Mouse (Mus musculus) midbrain, embryonic 14.5 days (tissue): ENCODE measurements around the gene Cisd3. TPM values are rescaled to one million over a fixed set of nuclear protein-coding genes. Genes with fewer than 3 reads are reported as not detected.

ENCODE experiments used
- ATAC-seq: fragments of 200-750 bp; cut with Nextera tagmentation; 2 replicates; pipeline ENCODE4 v1.8.0; 2017; ENCODE audit warnings: moderate number of reproducible peaks, moderate library complexity; ENCODE audit not compliant: low FRiP score, low TSS enrichment
- DNase-seq: peaks from one replicate; pipeline ENCODE4 v3.0.0-alpha.2; 2015
- H3K27ac ChIP-seq: fragments of 300-500 bp; sonication (generic); replicated peaks from 2 replicates; pipeline ENCODE4 v1.5.1; 2014; ENCODE audit warnings: mild to moderate bottlenecking, low read depth, low read length, moderate library complexity
- H3K27me3 ChIP-seq: fragments of 300-500 bp; sonication (generic); 2 replicates; pipeline ENCODE4 v1.6.1; 2014; ENCODE audit warnings: low read length, control low read depth, mixed read lengths; ENCODE audit not compliant: control insufficient read depth, insufficient read depth
- H3K36me3 ChIP-seq: fragments of 300-500 bp; sonication (generic); 2 replicates; pipeline ENCODE4 v1.6.1; 2014; ENCODE audit warnings: low read length, control low read depth; ENCODE audit not compliant: control insufficient read depth, insufficient read depth
- H3K4me1 ChIP-seq: fragments of 300-500 bp; sonication (generic); 2 replicates; pipeline ENCODE4 v1.6.1; 2014; ENCODE audit warnings: mild to moderate bottlenecking, antibody characterized with exemption, low read length, control low read depth; ENCODE audit not compliant: control insufficient read depth, insufficient read depth
- H3K4me2 ChIP-seq: fragments of 300-500 bp; sonication (generic); 2 replicates; pipeline ENCODE4 v1.6.1; 2014; ENCODE audit warnings: mild to moderate bottlenecking, low read length, moderate library complexity
- H3K4me3 ChIP-seq: fragments of 300-500 bp; sonication (generic); replicated peaks from 2 replicates; pipeline ENCODE4 v1.5.1; 2014; ENCODE audit warnings: low read depth, low read length
- H3K9ac ChIP-seq: fragments of 300-500 bp; sonication (generic); replicated peaks from 2 replicates; pipeline ENCODE4 v1.6.1; 2014; ENCODE audit warnings: mild to moderate bottlenecking, low read length, moderate library complexity
- H3K9me3 ChIP-seq: fragments of 300-500 bp; sonication (generic); 2 replicates; pipeline ENCODE4 v1.6.1; 2016; ENCODE audit warnings: low read length, control low read depth, mixed read lengths; ENCODE audit not compliant: control insufficient read depth
- WGBS: fragments of 180-500 bp; shearing (Covaris S2); extraction: QIAGEN DNeasy Blood & Tissue Kit; methylation state at CpG from one replicate; pipeline ENCODE4 v1.1.7; 2014; 5-methylcytosine and 5-hydroxymethylcytosine counted together
- polyA plus RNA-seq: library from polyadenylated mRNA; unstranded; fragments of >200 nt; fragmentation: Nextera tagmentation; extraction: Ambion mirVana; gene quantifications from 2 replicates; pipeline ENCODE4 v1.2.1, GENCODE M21; 2014

Cisd3 gene
- polyA plus RNA-seq, 1 experiment from 2014 or later, result 17.4 TPM

- H3K4me1 ChIP-seq, result peaks cover 32% of the 10 kb centered on the region
- peaks cover 7% of the 10 kb centered on the region for H3K27me3 ChIP-seq
- no peak overlapping the region for H3K9ac ChIP-seq
- peaks cover 43% of the 10 kb centered on the region for H3K36me3 ChIP-seq
- ATAC-seq (no peak), DNase-seq (no peak)
- no peak overlapping the region for H3K4me2 ChIP-seq
- no peak overlapping the region for H3K27ac ChIP-seq
- no peak overlapping the region for H3K4me3 ChIP-seq
- WGBS, result 94% methylated on average over 15 of the region's 15 CpGs
- H3K9me3 ChIP-seq, result no peaks in the 10 kb centered on the region
Measured at GRCm38 (mm10) chr11:97666794-97667193, 18.8 kb upstream of the Cisd3 start.

- ATAC-seq, result no peak
- DNase-seq, result no peak
- peaks cover 57% of the 10 kb centered on the region for H3K36me3 ChIP-seq
- H3K9ac ChIP-seq, result no peak overlapping the region
- WGBS, result 91% methylated on average over 7 of the region's 7 CpGs
- H3K9me3 ChIP-seq, result no peaks in the 10 kb centered on the region
- H3K4me3 ChIP-seq, result no peak overlapping the region
- no peak overlapping the region for H3K4me2 ChIP-seq
- H3K27me3 ChIP-seq, result no peaks in the 10 kb centered on the region
- H3K4me1 ChIP-seq, result peaks cover 22% of the 10 kb centered on the region
- H3K27ac ChIP-seq, result no peak overlapping the region
Measured at GRCm38 (mm10) chr11:97668160-97668559, 17.5 kb upstream of the Cisd3 start.

GRCm38 (mm10) chr11:97669268-97669667 is 16.4 kb upstream of the Cisd3 start:
- 41% methylated on average over 15 of the region's 15 CpGs for WGBS
- Histone ChIP-seq H3K9ac (no peak overlapping the region; the same call in 1 of the 2 replicates), H3K27me3 (no peaks in the 10 kb centered on the region), H3K4me3 (no peak overlapping the region), H3K27ac (no peak overlapping the region), H3K36me3 (peaks cover 68% of the 10 kb centered on the region), H3K4me2 (no peak overlapping the region), H3K9me3 (no peaks in the 10 kb centered on the region), H3K4me1 (peaks cover 22% of the 10 kb centered on the region)
- no peak for DNase-seq
- ATAC-seq, result no peak

- H3K4me2 ChIP-seq, result no peak overlapping the region
- peaks cover 19% of the 10 kb centered on the region for H3K4me1 ChIP-seq
- DNase-seq, result no peak
- no peak overlapping the region for H3K4me3 ChIP-seq
- peaks cover 74% of the 10 kb centered on the region for H3K36me3 ChIP-seq
- no peak overlapping the region for H3K9ac ChIP-seq
- no peaks in the 10 kb centered on the region for H3K9me3 ChIP-seq
- no peak overlapping the region for H3K27ac ChIP-seq
- ATAC-seq, result no peak
- H3K27me3 ChIP-seq, result no peaks in the 10 kb centered on the region
- 30% methylated on average over 6 of the region's 6 CpGs for WGBS
Measured at GRCm38 (mm10) chr11:97669829-97670228, 15.8 kb upstream of the Cisd3 start.

- H3K9ac ChIP-seq, result no peak overlapping the region
- ATAC-seq, result no peak
- WGBS, result 65% methylated on average over 13 of the region's 13 CpGs
Measured at GRCm38 (mm10) chr11:97670234-97671176, 15.1 kb upstream of the Cisd3 start.

GRCm38 (mm10) chr11:97671177-97671527 is 14.5 kb upstream of the Cisd3 start:
- no peak overlapping the region for H3K4me2 ChIP-seq
- DNase-seq, result no peak
- no peak overlapping the region for H3K4me3 ChIP-seq
- H3K9ac ChIP-seq, result no peak overlapping the region
- ATAC-seq, result no peak
- no peak overlapping the region for H3K27ac ChIP-seq
- H3K36me3 ChIP-seq, result peaks cover 86% of the 10 kb centered on the region
- H3K4me1 ChIP-seq, result peaks cover 12% of the 10 kb centered on the region; the same call in 1 of the 2 replicates
- 35% methylated on average over 2 of the region's 2 CpGs for WGBS
- H3K27me3 ChIP-seq, result no peaks in the 10 kb centered on the region
- no peaks in the 10 kb centered on the region for H3K9me3 ChIP-seq

More at GRCm38 (mm10) chr11:97670234-97671176, 15.1 kb upstream of the Cisd3 start:
- no peak overlapping the region for H3K4me3 ChIP-seq
- no peak for DNase-seq
- peaks cover 13% of the 10 kb centered on the region for H3K4me1 ChIP-seq
- H3K36me3 ChIP-seq, result peaks cover 80% of the 10 kb centered on the region
- H3K27me3 ChIP-seq, result no peaks in the 10 kb centered on the region
- no peak overlapping the region for H3K27ac ChIP-seq
- no peaks in the 10 kb centered on the region for H3K9me3 ChIP-seq
- H3K4me2 ChIP-seq, result no peak overlapping the region

- peaks cover 95% of the 10 kb centered on the region for H3K36me3 ChIP-seq
- DNase-seq (no peak), ATAC-seq (no peak)
- H3K4me1 ChIP-seq, result peaks cover 21% of the 10 kb centered on the region
- H3K9me3 ChIP-seq, result no peaks in the 10 kb centered on the region
- no peak overlapping the region for H3K4me2 ChIP-seq
- H3K4me3 ChIP-seq, result no peak overlapping the region
- H3K27ac ChIP-seq, result no peak overlapping the region
- H3K9ac ChIP-seq, result no peak overlapping the region
- 77% methylated on average over 11 of the region's 11 CpGs for WGBS
- no peaks in the 10 kb centered on the region for H3K27me3 ChIP-seq
Measured at GRCm38 (mm10) chr11:97673148-97673547, 12.5 kb upstream of the Cisd3 start.

- Histone ChIP-seq H3K4me3 (no peak overlapping the region), H3K4me1 (peaks cover 9% of the 10 kb centered on the region; the same call in 1 of the 2 replicates), H3K27me3 (no peaks in the 10 kb centered on the region), H3K36me3 (peaks cover 94% of the 10 kb centered on the region), H3K4me2 (no peak overlapping the region), H3K27ac (0 out of 2 replicates have a peak overlapping the region, but pooled peaks have one; percentile 9), H3K9ac (0 out of 2 replicates have a peak overlapping the region, but pooled peaks have one; percentile 3), H3K9me3 (no peaks in the 10 kb centered on the region)
- 83% methylated on average over 15 of the region's 15 CpGs for WGBS
- no peak for ATAC-seq
- DNase-seq, result no peak
Measured at GRCm38 (mm10) chr11:97676050-97676754, 9.4 kb upstream of the Cisd3 start.
